Mouse (Mus musculus) midbrain, embryonic 14.5 days (tissue): ENCODE data around the gene Prss53. TPM values are rescaled to one million over a fixed set of nuclear protein-coding genes. Genes with fewer than 3 reads are reported as not detected.

ENCODE experiments used
- ATAC-seq: fragments of 200-750 bp; cut with Nextera tagmentation; 2 replicates; pipeline ENCODE4 v1.8.0; 2017; ENCODE audit warnings: moderate number of reproducible peaks, moderate library complexity; ENCODE audit not compliant: low FRiP score, low TSS enrichment
- DNase-seq: peaks from one replicate; pipeline ENCODE4 v3.0.0-alpha.2; 2015
- H3K27ac ChIP-seq: fragments of 300-500 bp; sonication (generic); replicated peaks from 2 replicates; pipeline ENCODE4 v1.5.1; 2014; ENCODE audit warnings: mild to moderate bottlenecking, low read depth, low read length, moderate library complexity
- H3K27me3 ChIP-seq: fragments of 300-500 bp; sonication (generic); 2 replicates; pipeline ENCODE4 v1.6.1; 2014; ENCODE audit warnings: low read length, control low read depth, mixed read lengths; ENCODE audit not compliant: control insufficient read depth, insufficient read depth
- H3K36me3 ChIP-seq: fragments of 300-500 bp; sonication (generic); 2 replicates; pipeline ENCODE4 v1.6.1; 2014; ENCODE audit warnings: low read length, control low read depth; ENCODE audit not compliant: control insufficient read depth, insufficient read depth
- H3K4me1 ChIP-seq: fragments of 300-500 bp; sonication (generic); 2 replicates; pipeline ENCODE4 v1.6.1; 2014; ENCODE audit warnings: mild to moderate bottlenecking, antibody characterized with exemption, low read length, control low read depth; ENCODE audit not compliant: control insufficient read depth, insufficient read depth
- H3K4me2 ChIP-seq: fragments of 300-500 bp; sonication (generic); 2 replicates; pipeline ENCODE4 v1.6.1; 2014; ENCODE audit warnings: mild to moderate bottlenecking, low read length, moderate library complexity
- H3K4me3 ChIP-seq: fragments of 300-500 bp; sonication (generic); replicated peaks from 2 replicates; pipeline ENCODE4 v1.5.1; 2014; ENCODE audit warnings: low read depth, low read length
- H3K9ac ChIP-seq: fragments of 300-500 bp; sonication (generic); replicated peaks from 2 replicates; pipeline ENCODE4 v1.6.1; 2014; ENCODE audit warnings: mild to moderate bottlenecking, low read length, moderate library complexity
- H3K9me3 ChIP-seq: fragments of 300-500 bp; sonication (generic); 2 replicates; pipeline ENCODE4 v1.6.1; 2016; ENCODE audit warnings: low read length, control low read depth, mixed read lengths; ENCODE audit not compliant: control insufficient read depth
- WGBS: fragments of 180-500 bp; shearing (Covaris S2); extraction: QIAGEN DNeasy Blood & Tissue Kit; methylation state at CpG from one replicate; pipeline ENCODE4 v1.1.7; 2014; 5-methylcytosine and 5-hydroxymethylcytosine counted together
- polyA plus RNA-seq: library from polyadenylated mRNA; unstranded; fragments of >200 nt; fragmentation: Nextera tagmentation; extraction: Ambion mirVana; gene quantifications from 2 replicates; pipeline ENCODE4 v1.2.1, GENCODE M21; 2014

Gene Prss53
- polyA plus RNA-seq, result 0.80 and 1.1 TPM in 2 replicates

GRCm38 (mm10) chr7:127890798-127891197 lies at the start of gene Prss53:
TSS of gene Prss53 (minus strand) at chr7:127890970.
- Histone ChIP-seq H3K4me3 (no peak within 1 kb of the TSS), H3K9ac (no peak within 1 kb of the TSS), H3K36me3 (peaks cover 62% of the 10 kb centered on the region), H3K27ac (no peak within 1 kb of the TSS), H3K4me1 (peaks cover 3% of the 10 kb centered on the region; the same call in 1 of the 2 replicates), H3K4me2 (no peak within 1 kb of the TSS), H3K27me3 (no peaks in the 10 kb centered on the region), H3K9me3 (no peaks in the 10 kb centered on the region)
- ATAC-seq, result no peak
- WGBS, result 38% methylated on average over 4 of the region's 4 CpGs
- no peak for DNase-seq

GRCm38 (mm10) chr7:127936216-127936884 lies 45.6 kb upstream of the Prss53 start:
- peak overlapping the region; percentile 79 for H3K27ac ChIP-seq
- H3K4me3 ChIP-seq, result peak overlapping the region; percentile 69
- H3K36me3 ChIP-seq, result no peaks in the 10 kb centered on the region
- WGBS, result 53% methylated on average over 18 of the region's 18 CpGs
- no peaks in the 10 kb centered on the region for H3K9me3 ChIP-seq
- H3K4me2 ChIP-seq, result peak overlapping the region; percentile 92
- DNase-seq (no peak), ATAC-seq (no peak)
- H3K27me3 ChIP-seq, result no peaks in the 10 kb centered on the region
- 0 out of 2 replicates have a peak, but pooled peaks cover 8% of the 10 kb centered on the region for H3K4me1 ChIP-seq
- H3K9ac ChIP-seq, result peak overlapping the region; percentile 77

- Histone ChIP-seq H3K27ac (peak overlapping the region; percentile 79), H3K36me3 (no peaks in the 10 kb centered on the region), H3K9me3 (no peaks in the 10 kb centered on the region), H3K9ac (peak overlapping the region; percentile 77), H3K4me3 (peak overlapping the region; percentile 69), H3K4me2 (peak overlapping the region; percentile 92), H3K4me1 (0 out of 2 replicates have a peak, but pooled peaks cover 8% of the 10 kb centered on the region), H3K27me3 (no peaks in the 10 kb centered on the region)
- no peak; the same call in none of the 2 replicates for ATAC-seq
- under 1% methylated on average over 37 of the region's 38 CpGs for WGBS
- DNase-seq, result no peak
Observed at GRCm38 (mm10) chr7:127935748-127936159, 45.0 kb upstream of the Prss53 start.

- Histone ChIP-seq H3K27me3 (no peaks in the 10 kb centered on the region), H3K9me3 (no peaks in the 10 kb centered on the region), H3K9ac (peak overlapping the region; percentile 77), H3K4me2 (peak overlapping the region; percentile 92), H3K4me1 (0 out of 2 replicates have a peak, but pooled peaks cover 8% of the 10 kb centered on the region), H3K36me3 (no peaks in the 10 kb centered on the region), H3K27ac (peak overlapping the region; percentile 79), H3K4me3 (peak overlapping the region; percentile 69)
- WGBS, result 7% methylated on average over 32 of the region's 32 CpGs
- ATAC-seq (peak; percentile 95), DNase-seq (peak; percentile 97)
Observed at GRCm38 (mm10) chr7:127935028-127935722, 44.4 kb upstream of the Prss53 start.

GRCm38 (mm10) chr7:127934075-127934474 lies 43.3 kb upstream of the Prss53 start:
- Histone ChIP-seq H3K9me3 (no peaks in the 10 kb centered on the region), H3K9ac (no peak overlapping the region), H3K27me3 (peaks cover 10% of the 10 kb centered on the region; the same call in 1 of the 2 replicates), H3K4me2 (no peak overlapping the region), H3K36me3 (no peaks in the 10 kb centered on the region), H3K4me3 (no peak overlapping the region), H3K27ac (no peak overlapping the region), H3K4me1 (0 out of 2 replicates have a peak, but pooled peaks cover 8% of the 10 kb centered on the region)
- 89% methylated on average over 5 of the region's 5 CpGs for whole genome bisulfite sequencing
- no peak for ATAC-seq
- no peak for DNase-seq

GRCm38 (mm10) chr7:127932273-127933031 lies 41.7 kb upstream of the Prss53 start:
- DNase-seq, result no peak
- WGBS, result 13% methylated on average over 13 of the region's 13 CpGs
- H3K9ac ChIP-seq, result no peak overlapping the region

GRCm38 (mm10) chr7:127931351-127932135 lies 40.8 kb upstream of the Prss53 start:
- ATAC-seq (no peak), DNase-seq (no peak)
- Histone ChIP-seq H3K4me2 (no peak overlapping the region), H3K9me3 (no peaks in the 10 kb centered on the region), H3K9ac (no peak overlapping the region), H3K27me3 (peaks cover 17% of the 10 kb centered on the region), H3K4me1 (0 out of 2 replicates have a peak, but pooled peaks cover 8% of the 10 kb centered on the region), H3K36me3 (peaks cover 10% of the 10 kb centered on the region; the same call in 1 of the 2 replicates), H3K4me3 (no peak overlapping the region), H3K27ac (no peak overlapping the region)
- 33% methylated on average over 13 of the region's 13 CpGs for WGBS

More at GRCm38 (mm10) chr7:127932273-127933031, 41.7 kb upstream of the Prss53 start:
- Histone ChIP-seq H3K27ac (no peak overlapping the region), H3K36me3 (0 out of 2 replicates have a peak, but pooled peaks cover under 1% of the 10 kb centered on the region), H3K4me3 (no peak overlapping the region), H3K27me3 (peaks cover 17% of the 10 kb centered on the region), H3K4me1 (0 out of 2 replicates have a peak, but pooled peaks cover 8% of the 10 kb centered on the region), H3K9me3 (no peaks in the 10 kb centered on the region), H3K4me2 (no peak overlapping the region)
- ATAC-seq, result no peak

GRCm38 (mm10) chr7:127930636-127931035 lies 39.9 kb upstream of the Prss53 start:
- peaks cover 17% of the 10 kb centered on the region for H3K27me3 ChIP-seq
- ATAC-seq, result no peak
- 84% methylated on average over 5 of the region's 5 CpGs for WGBS

More at GRCm38 (mm10) chr7:127930636-127931035, 39.9 kb upstream of the Prss53 start:
- 0 out of 2 replicates have a peak, but pooled peaks cover 8% of the 10 kb centered on the region for H3K4me1 ChIP-seq
- DNase-seq, result no peak
- H3K4me2 ChIP-seq, result no peak overlapping the region
- no peaks in the 10 kb centered on the region for H3K9me3 ChIP-seq
- H3K9ac ChIP-seq, result no peak overlapping the region
- H3K4me3 ChIP-seq, result no peak overlapping the region
- H3K27ac ChIP-seq, result no peak overlapping the region
- peaks cover 19% of the 10 kb centered on the region for H3K36me3 ChIP-seq
